ENCODE assay signal across 15 mouse cellular contexts in the genomic region with DNA sequence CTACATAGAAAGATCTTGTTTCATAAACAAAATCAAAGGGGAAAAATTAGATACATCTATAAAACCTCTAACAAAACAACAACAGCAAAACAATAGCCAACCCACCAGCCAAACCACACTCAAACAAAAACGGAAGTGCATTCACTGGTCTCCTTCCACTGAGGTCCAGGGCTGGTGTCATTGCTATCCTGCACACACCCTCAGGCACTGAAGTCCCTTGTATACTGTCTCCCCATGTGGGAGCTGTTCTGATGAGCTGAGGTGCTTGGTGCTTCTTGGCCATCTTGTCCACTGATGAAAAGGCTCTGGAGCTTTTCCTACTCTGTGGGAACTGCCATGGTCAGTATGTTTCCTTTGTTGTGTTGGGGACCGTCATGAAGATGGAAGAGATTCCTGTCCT.
"Had no signal": no experiment of that assay in that cellular context is flagged by ENCODE, and none has a peak within 500 bp of the region (broad histone marks: within the 10 kb centered on the region; RNA-seq: fewer than 3 reads in every experiment).

No protein-coding gene starts in this region.

- DNase-seq: retina, postnatal 1 day; right cerebral cortex, adult 18-20 months; right cerebral cortex, postnatal 14 days; right cerebral cortex, postnatal 25 days; right cerebral cortex, postnatal 4 days; spleen, adult 18-20 months; thymus, adult 18-20 months; thymus, adult 2 months; thymus, postnatal 14 days; thymus, postnatal 25 days; thymus, postnatal 36 days; thymus, postnatal 4 days had no signal

- H3K27me3 ChIP-seq: neural tube, embryonic 13.5 days; neural tube, embryonic 15.5 days; stomach, embryonic 15.5 days had no signal

- H3K4me3 ChIP-seq: neural tube, embryonic 13.5 days; neural tube, embryonic 15.5 days; stomach, embryonic 15.5 days had no signal

- H3K4me2 ChIP-seq: neural tube, embryonic 13.5 days; neural tube, embryonic 15.5 days; stomach, embryonic 15.5 days had no signal

- H3K36me3 ChIP-seq: neural tube, embryonic 13.5 days; neural tube, embryonic 15.5 days; stomach, embryonic 15.5 days had no signal
